Mouse (Mus musculus) large intestine, adult 2 months (tissue): ENCODE measurements around the gene Sp2. TPM values are rescaled to one million over a fixed set of nuclear protein-coding genes. Genes with fewer than 3 reads are reported as not detected.

Experiments
- DNase-seq: peaks from one replicate; pipeline ENCODE4 v3.0.0-alpha.2; 2012; ENCODE audit warnings: low read depth, low spot score
- WGBS: fragments of 180-500 bp; shearing (Covaris S2); methylation state at CpG from one replicate; pipeline ENCODE4 v1.1.7; 2018; 5-methylcytosine and 5-hydroxymethylcytosine counted together
- polyA plus RNA-seq: library from polyadenylated mRNA; depleted of rRNA; stranded (reverse); fragments of >200 nt; gene quantifications from 2 replicates; pipeline ENCODE4 v1.2.3, GENCODE M21; 2012; rRNA removed

Gene Sp2
- polyA plus RNA-seq, 1 experiment = 11.3 TPM

- DNase-seq = no peak
These were observed 57.1 kb downstream of the Sp2 start for GRCm38 (mm10) chr11:96925469-96926148.

GRCm38 (mm10) chr11:96924861-96925260 lies 57.9 kb downstream of the Sp2 start:
- no peak for DNase-seq
- 58% methylated on average over 11 of the region's 11 CpGs for WGBS

More at GRCm38 (mm10) chr11:96925469-96926148, 57.1 kb downstream of the Sp2 start:
- WGBS = 39% methylated on average over 12 of the region's 12 CpGs

- WGBS = 20% methylated on average over 6 of the region's 6 CpGs
- no peak for DNase-seq
These were observed 63.8 kb downstream of the Sp2 start for GRCm38 (mm10) chr11:96919003-96919402.

- WGBS = 40% methylated on average over 6 of the region's 6 CpGs
- DNase-seq = no peak
These were observed 65.3 kb downstream of the Sp2 start for GRCm38 (mm10) chr11:96917415-96917814.

- 8% methylated on average over 13 of the region's 13 CpGs for WGBS
- DNase-seq = no peak
These were observed 65.8 kb downstream of the Sp2 start for GRCm38 (mm10) chr11:96916885-96917396.

GRCm38 (mm10) chr11:96916044-96916884 lies 66.5 kb downstream of the Sp2 start, which contains the start of gene Cdk5rap3:
Gene Cdk5rap3 (minus strand): TSS chr11:96916496.
- under 1% methylated on average over 55 of the region's 55 CpGs for whole genome bisulfite sequencing
- no peak for DNase-seq

- WGBS = 79% methylated on average over 11 of the region's 11 CpGs
- DNase-seq = no peak
These were observed 70.1 kb downstream of the Sp2 start for GRCm38 (mm10) chr11:96912682-96913081.

- WGBS = 30% methylated on average over 7 of the region's 7 CpGs
- no peak for DNase-seq
These were observed 72.8 kb downstream of the Sp2 start for GRCm38 (mm10) chr11:96910003-96910402.

GRCm38 (mm10) chr11:96908594-96908993 lies 74.2 kb downstream of the Sp2 start:
- WGBS = 96% methylated on average over 12 of the region's 12 CpGs
- DNase-seq = no peak

GRCm38 (mm10) chr11:96906431-96907161 lies 76.2 kb downstream of the Sp2 start:
- no peak for DNase-seq
- WGBS = 76% methylated on average over 15 of the region's 15 CpGs

Other genes with a start within 250 kb of the Sp2 start
- 16.8 and 19.2 TPM in 2 replicates for gene Snx11, start 205.4 kb downstream of the Sp2 start, polyA plus RNA-seq
- 13.1 and 16.7 TPM in 2 replicates for gene Cbx1, start 193.8 kb downstream of the Sp2 start, polyA plus RNA-seq
- gene Nfe2l1, start 153.0 kb downstream of the Sp2 start, polyA plus RNA-seq = 75.5 and 79.9 TPM in 2 replicates
- 13.4 and 16.9 TPM in 2 replicates for gene Copz2, start 133.1 kb downstream of the Sp2 start, polyA plus RNA-seq
- 39.9 and 42.0 TPM in 2 replicates for gene Cdk5rap3, start 66.5 kb downstream of the Sp2 start, polyA plus RNA-seq
- gene Prr15l, start 54.9 kb downstream of the Sp2 start, polyA plus RNA-seq = 194 and 206 TPM in 2 replicates
- 59.4 and 66.0 TPM in 2 replicates for gene Pnpo, start 39.0 kb downstream of the Sp2 start, polyA plus RNA-seq
- 0.12 and 0.22 TPM in 2 replicates for gene Sp6, start 30.4 kb upstream of the Sp2 start, polyA plus RNA-seq
- 32.1 and 38.6 TPM in 2 replicates for gene Scrn2, start 47.0 kb upstream of the Sp2 start, polyA plus RNA-seq
- gene Lrrc46, start 58.4 kb upstream of the Sp2 start, polyA plus RNA-seq = 0.11 and 0.16 TPM in 2 replicates
- gene Mrpl10, start 58.6 kb upstream of the Sp2 start, polyA plus RNA-seq = 86.8 and 89.4 TPM in 2 replicates
- gene Osbpl7, start 67.7 kb upstream of the Sp2 start, polyA plus RNA-seq = 35.3 and 42.6 TPM in 2 replicates
- 0.92 and 1.1 TPM in 2 replicates for gene Tbx21, start 132.4 kb upstream of the Sp2 start, polyA plus RNA-seq
- gene Tbkbp1, start 168.5 kb upstream of the Sp2 start, polyA plus RNA-seq = 3.1 and 3.7 TPM in 2 replicates
- 30.8 and 41.2 TPM in 2 replicates for gene Kpnb1, start 204.9 kb upstream of the Sp2 start, polyA plus RNA-seq